Mouse (Mus musculus): Measurements from ENCODE around the gene Tbxa2r.

The Tbxa2r gene

DNA sequence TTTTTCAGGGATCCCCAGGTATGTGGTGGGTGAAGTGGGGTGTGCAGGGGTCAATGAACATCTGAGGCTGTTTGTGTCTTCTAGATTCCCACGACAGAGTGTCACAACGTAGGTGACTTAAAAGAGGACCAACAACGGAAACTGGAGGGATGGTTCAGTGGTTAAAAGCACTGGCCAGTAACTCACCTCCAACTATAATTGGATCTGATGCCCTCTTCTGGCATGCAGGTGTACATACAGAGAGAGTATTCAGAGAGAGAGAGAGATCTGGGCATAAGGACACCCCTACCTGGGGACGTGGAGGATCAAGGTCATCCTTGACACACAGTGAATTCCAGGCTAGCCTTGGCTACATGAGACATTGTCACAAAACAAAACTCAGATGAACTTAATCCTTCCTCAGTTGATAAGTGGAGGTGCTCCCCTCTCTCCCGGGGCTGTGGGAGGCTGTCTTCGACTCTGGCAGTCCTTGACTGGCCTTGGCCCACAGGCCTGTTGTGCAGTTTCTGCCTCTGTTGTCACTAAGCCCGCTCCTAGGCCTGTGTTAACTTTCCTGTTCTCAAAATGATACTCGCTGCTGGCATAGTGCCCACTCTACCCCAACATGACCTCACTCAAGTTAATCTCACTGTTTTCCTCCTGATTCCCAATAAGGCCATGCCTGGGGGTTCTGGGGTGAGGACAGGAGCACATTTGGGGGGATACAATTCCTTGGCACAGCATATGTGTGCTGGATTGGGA lies 16.1 kb downstream of the Tbxa2r start:
- 50% methylated on average over 8 of the region's 8 CpGs for WGBS

DNA sequence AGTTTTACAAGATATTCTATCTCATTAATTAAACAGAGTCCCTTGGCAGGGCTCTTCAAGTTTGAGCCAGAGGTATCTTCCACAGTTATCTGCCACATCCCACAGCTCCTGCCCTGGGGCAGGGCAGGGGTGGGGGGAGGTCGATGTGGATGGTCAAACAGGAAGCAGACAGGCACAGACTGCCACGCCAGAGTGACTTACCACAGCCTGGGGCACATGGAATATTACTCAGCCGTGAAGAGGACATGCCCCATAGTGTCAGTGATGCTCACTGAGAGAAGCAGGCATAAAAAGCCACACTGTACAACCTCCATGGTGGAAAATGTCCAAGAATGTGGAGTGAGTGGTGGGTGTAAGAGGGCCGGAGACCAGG lies 16.6 kb downstream of the Tbxa2r start:
- WGBS, result 84% methylated on average over 4 of the region's 4 CpGs

DNA sequence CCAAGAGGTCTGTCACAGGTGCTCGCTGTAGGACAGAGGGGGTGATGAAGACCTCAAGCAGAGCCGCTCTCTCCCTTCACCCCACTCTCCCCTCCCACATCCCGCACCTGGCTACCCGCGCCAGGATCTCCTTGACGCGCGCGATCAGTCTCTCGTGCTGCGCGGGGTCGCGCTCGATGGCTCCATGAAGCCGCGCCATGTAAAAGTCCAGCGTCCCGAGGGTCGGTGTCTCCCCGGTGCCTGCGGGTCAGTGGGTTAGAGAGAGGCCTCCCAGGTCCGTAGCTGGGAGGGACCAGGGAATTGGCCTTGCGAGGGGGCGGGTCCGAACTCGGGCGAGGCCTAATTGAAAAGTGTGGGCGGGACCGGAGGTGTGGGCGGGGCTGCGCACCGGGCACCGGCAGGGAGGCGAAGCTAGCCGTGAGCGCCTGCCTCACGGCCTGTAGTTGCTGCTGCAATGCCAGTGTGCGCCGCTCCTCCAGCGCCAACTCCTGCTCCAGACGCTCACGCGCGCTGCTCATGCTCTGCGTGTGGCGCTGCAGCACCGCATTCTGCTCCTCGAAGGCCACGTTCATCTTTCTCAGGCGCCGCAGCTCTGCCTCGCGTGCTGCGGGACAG lies 18.0 kb downstream of the Tbxa2r start:
- WGBS, result 22% methylated on average over 55 of the region's 55 CpGs

DNA sequence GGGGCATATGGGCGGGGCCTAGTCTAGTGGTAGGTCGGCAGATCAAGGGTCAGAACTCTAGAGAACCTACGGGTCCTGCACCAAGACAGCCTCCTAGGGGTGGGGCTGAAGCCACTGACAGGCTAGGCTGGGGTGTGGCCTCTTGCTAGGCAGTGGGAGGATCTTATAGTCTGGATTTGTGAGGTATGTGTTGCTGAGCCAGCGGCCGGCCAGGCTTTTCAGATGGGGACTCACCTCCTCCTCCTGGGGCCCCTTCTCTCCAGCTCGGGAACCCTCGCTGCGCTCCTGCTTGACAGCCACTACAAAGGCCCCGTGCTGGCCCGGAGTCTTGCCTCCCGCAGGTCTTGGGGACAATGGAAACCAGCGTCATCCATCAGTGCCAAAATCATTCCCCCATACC lies 20.6 kb downstream of the Tbxa2r start:
- WGBS, result 19% methylated on average over 12 of the region's 12 CpGs

- under 1% methylated on average over 29 of the region's 29 CpGs for WGBS
These were observed 21.4 kb downstream of the Tbxa2r start for GRCm38 (mm10) chr10:81349961-81350350.

- WGBS, result under 1% methylated on average over 54 of the region's 54 CpGs
These were observed 22.0 kb downstream of the Tbxa2r start, which contains the start of gene Hmg20b for GRCm38 (mm10) chr10:81350351-81351063. Gene Hmg20b (minus strand): TSS chr10:81350480.

DNA sequence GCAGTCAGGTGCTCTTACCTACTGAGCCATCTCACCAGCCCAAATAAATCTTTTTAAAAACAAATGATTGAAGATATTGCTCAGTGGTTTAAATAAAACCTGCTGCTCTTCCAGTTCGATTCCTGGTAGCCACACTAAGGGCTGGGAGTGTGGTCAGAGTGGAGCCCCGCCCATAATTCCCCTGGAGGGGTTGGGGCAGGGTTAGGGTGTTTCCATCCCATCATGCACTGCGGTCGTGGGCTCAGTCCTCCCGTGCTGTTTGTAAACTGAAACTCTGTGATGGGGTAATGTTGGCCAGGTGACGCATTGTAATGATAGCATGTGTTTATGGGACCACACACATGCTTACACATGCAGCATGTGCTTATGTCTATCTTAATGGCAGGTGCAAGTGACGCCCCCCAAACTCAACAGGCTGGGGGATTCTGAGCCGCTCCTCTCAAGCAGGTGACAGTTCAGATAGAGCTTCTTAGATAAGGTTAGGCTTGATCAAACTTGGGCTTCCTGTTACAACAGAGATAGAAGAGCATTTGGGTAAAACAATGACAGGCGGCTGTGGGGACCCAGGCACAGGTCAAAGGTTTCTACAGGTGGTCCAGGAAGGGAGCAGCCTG lies 23.3 kb downstream of the Tbxa2r start:
- WGBS, result 33% methylated on average over 9 of the region's 9 CpGs

DNA sequence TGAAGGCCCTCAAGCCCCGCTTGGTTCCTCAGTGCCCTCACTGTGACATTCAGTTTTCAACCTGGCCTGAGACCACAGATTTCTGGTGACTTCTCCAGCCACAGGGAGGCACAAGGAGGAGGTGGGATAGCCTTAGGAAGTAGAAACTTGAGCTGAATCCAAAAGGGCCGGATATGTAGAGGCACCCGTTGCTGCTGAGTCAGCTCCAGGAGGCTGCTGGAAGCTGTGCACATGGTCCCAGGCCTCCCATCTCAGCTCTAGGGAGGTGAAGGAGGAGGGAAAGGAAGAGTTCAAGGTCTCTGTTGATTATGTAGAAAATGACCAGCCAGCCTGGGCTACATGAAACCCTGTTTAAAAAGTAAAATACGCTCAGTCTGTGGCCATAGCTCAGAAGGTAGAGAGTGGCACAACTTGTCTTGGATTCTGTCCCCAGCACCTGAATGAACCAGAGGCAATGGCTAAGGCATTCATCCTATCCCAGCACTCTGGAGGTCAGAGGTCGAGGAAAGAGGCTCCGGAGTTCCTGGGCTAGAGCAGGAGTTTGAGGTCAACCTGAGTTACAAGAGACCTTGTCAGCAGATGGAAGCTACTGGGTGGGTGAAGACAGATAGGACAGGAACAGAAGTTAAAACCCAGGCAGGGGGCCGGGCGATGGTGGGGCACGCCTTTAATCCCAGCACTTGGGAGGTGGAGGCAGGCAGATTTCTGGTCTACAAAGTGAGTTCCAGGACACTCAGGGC lies 26.4 kb downstream of the Tbxa2r start:
- 71% methylated on average over 9 of the region's 9 CpGs for WGBS

DNA sequence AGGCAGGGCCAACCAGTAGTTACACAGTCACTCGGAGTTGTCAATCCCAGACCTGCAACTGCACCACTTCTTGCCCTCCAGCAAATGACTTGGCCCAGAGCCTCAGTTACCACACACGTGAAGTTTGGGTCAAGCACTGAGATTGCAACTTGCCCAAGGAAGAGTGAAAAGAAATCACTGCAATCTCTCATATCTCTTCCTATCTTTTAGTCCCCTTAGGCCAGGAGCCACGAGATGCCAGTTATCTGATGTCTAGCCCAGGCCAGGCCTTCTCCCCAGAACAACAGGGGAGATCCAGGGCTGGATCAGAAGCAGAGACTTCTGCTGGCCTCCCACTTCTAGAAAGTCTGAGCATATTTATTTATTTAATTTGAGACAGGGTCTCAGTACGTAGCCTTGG lies 27.0 kb downstream of the Tbxa2r start:
- WGBS, result 82% methylated on average over 4 of the region's 4 CpGs

GRCm38 (mm10) chr10:81356352-81356990 lies 27.9 kb downstream of the Tbxa2r start:
- 51% methylated on average over 12 of the region's 12 CpGs for WGBS

DNA sequence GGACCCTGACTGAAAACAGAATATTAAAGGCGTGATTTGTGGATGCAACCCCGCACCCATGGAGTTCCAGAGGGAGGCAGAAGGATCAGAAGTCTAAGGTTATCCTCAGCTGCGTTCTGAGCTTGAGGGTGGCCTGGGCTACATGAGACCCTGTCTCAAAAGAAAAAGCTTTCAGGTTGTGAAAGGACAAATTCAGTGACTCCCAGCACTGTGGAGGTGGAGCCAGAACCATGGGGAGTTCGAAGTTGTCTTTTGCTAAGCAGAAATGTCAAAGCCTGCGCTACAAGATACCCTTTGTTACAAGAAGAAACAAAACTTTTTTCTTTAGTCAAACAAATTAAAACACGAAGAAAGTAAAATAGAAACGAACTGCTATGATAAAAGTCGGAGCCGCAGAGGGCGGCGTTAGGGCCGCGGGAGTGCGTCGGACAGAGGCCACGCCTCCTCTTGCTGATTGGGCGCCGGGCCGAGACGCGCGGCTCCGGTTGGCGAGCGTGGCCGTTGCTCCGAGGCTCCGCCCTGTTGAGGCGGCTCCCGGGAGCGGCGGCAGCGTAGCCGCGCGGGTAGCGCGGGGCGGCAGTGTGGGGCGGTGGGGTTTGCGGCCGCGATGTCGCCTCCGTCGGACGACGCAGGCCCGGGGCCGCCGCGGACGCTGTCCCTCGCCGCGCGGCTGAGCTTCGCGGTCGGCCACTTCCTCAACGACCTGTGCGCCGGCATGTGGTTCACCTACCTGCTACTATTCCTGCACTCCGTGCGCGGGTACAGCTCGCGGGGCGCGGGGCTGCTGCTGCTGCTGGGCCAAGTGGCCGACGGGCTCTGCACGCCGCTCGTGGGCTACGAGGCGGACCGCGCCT lies 28.7 kb downstream of the Tbxa2r start, which contains the start of gene Mfsd12:
Mfsd12 (plus strand) TSS at position 501 of the 854 bp plus-strand sequence.
- 2% methylated on average over 79 of the region's 79 CpGs for WGBS

DNA sequence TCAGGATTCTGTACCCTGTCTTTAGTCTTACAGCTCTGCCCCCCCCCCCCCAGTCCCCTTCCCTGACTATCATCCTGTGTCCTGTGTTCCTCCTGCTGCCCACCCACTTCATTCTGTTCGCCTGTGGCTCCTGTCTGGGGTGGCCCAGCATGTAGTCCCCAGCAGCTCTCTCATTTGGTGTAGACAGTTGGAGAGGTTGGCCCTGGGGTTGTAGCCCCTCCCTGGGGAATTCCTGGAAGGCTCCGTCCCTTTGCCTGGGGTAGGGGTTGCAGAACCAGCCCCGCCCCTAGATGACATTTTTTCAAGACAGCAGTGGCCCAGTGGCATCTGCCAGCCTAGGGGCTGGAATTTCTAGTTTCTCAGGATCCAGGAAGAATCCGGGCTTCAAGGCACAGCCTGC lies 29.7 kb downstream of the Tbxa2r start:
- WGBS, result 38% methylated on average over 4 of the region's 4 CpGs

DNA sequence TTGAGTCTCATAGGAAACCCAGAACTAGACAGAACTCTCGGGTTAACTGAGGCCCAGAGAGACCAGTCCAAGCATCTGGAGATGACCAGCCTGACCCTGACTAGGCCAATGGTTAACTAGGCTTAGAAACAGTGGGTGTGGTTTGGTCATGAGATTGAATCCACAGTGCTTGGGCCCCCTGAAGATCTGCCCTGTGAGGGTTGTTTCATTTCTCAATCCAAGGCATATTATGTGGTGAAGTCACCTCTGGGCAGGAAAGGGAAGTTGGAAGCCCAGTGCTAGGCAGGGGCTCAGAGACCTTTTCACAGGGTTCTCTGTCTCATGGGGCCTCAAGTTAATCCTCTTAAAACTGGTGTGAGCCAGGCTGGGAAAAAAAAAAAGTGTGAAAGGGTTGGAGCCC lies 30.3 kb downstream of the Tbxa2r start:
- WGBS, result 89% methylated on average over 1 of the region's 1 CpGs

DNA sequence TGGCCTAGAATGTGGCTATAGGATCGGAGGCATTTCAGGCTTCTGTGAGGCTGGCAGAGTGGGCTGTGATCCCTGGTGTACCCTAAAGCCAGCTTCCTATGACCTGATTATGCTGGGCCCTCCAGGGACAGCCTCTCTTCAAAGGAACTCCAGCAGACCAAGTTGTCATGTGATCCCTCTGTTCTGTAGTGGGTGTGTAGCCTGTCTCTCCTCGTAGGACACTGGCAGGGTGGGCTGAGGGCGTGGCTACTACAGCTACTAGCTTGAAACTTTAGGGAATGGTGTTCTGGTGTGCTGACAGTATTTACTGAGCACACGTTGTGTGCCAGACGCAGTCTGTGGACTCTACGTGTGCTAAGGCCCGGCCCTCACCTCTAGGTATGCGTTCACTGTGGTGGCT lies 32.2 kb downstream of the Tbxa2r start:
- 73% methylated on average over 8 of the region's 8 CpGs for WGBS

DNA sequence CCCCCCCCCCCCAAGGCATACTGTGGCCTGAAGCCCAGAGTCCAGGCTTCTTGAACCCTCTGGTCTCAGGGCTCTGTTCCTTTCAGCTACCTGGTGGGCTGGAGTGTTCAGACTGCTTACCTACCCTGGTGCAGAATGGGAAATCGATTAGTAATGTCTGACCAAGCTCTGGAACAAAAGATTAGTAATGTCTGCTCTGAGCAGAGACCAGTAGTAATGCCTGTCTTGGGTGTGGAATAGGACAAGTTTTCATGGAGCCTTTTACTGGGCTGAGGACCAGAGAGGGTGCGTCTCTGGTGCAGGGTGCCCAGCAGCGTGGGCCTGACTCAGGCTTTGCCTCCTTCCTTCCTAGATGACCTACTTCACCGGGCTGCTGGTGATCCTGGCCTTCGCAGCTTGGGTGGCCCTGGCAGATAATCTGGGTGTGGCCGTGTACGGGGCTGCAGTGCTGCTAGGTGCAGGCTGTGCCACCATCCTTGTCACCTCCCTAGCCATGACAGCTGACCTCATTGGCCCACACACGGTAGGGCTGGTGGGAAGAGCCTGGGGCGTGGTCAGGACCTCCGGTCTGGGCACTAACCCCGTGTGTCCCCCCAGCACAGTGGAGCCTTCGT lies 33.9 kb downstream of the Tbxa2r start:
- 84% methylated on average over 12 of the region's 12 CpGs for WGBS

DNA sequence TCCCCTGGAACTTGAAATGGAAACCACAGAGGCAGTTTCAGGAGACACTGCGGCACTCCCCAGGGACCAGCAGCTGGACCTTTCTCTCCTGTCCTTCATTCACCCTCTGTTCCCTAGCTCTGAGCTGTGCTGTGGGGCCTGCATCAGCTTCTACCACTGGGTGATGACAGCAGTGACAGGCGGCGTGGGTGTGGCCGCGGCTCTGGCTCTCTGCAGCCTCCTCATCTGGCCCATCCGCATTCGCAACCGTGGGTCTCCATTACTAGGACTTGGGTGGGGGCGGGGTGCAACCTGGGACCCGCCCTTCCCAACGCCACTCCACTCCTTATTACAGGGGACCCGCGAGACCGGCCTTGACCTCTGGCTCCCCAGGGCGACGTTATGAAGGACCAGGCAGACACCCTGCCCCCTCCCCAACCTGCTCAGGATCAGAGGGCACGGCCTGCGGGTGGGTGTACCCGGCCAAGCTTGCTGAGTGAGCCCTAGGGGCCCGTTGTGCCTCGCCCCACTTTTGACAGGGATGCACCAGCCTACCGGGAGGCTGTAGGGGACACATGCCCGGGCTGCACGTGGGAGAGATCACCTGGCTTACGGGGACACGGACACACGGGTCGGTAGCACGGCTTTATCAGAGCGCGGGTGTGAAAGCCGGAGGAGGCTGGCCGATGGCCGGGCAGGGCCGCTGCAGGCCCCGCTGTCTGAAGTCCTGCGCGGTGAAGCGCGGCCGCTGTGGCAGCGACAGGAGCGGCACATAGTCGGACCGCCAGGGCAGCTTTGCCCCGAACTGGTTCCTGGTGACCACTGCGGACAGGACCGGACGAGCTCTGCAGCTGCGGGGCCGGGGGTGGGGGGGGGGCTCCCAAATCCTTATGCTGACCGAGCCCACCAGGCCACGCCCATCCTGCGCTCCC lies 35.2 kb downstream of the Tbxa2r start:
- WGBS, result 51% methylated on average over 54 of the region's 54 CpGs

DNA sequence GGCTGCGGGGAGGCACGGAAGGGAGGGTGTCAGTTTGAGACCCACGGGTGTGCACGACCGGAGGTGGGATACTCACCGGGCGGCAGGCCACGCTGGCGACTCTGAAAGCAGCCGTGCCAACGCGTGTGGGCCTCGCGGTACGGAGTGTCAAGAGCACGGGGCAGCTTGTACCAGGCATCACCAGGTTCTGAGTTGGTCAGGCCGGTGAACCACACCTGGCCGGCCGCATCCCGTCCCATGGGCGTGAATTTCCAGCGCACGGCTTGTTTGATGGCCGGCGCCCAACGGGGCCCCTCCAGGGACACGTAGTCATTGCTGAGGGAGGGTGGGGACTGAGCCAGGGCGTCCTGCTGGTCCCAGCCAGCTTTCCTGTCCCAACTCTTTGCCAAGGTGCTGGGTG lies 36.1 kb downstream of the Tbxa2r start:
- WGBS, result 26% methylated on average over 28 of the region's 28 CpGs

DNA sequence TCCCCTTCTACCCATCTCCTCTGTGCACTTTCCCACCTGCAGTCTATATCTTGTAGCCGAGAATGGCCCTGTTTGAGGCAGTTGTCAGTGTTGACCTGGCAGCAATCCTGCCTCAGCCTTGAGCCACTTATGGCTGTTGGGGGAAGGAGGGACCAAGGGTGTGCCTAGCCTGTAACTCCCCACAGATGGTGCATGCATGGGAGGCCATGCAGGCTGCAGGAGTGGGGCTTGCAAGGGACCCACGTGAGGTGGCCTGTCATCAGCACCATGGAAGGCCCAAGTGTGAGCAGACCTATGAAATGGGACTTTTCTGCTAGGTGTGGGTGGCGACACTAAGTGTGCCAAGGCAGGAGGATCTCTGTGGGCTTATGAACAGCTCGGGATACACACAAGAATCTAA lies 36.5 kb downstream of the Tbxa2r start:
- 42% methylated on average over 4 of the region's 4 CpGs for WGBS

All from cerebral cortex, adult 2 months (tissue).